Mouse (Mus musculus) megakaryocyte progenitor cell, adult 5-6 weeks (primary cell): Measurements from ENCODE around the gene Rps28. TPM values are rescaled to one million over a fixed set of nuclear protein-coding genes. Genes with fewer than 3 reads are reported as not detected.

ENCODE experiments used
- ATAC-seq: replicated peaks from 2 replicates; pipeline ENCODE4 v1.8.0; 2016; ENCODE audit warnings: mild to moderate bottlenecking, moderate TSS enrichment, inconsistent platforms; ENCODE audit not compliant: poor library complexity
- total RNA-seq, 2 experiments: library from RNA; stranded (forward) in 1 of 2; stranded (reverse) in 1 of 2; fragments of 157-497, 149-512 nt in 1 of 2; fragments of 200-1000 nt in 1 of 2; gene quantifications; 2 replicates each; pipeline versions ENCODE4 v1.2.3 to v1.2.4; 2015 to 2017

Gene Rps28
- total RNA-seq, 2 experiments from 2014 or later = 1,209 to 3,173 TPM

DNA sequence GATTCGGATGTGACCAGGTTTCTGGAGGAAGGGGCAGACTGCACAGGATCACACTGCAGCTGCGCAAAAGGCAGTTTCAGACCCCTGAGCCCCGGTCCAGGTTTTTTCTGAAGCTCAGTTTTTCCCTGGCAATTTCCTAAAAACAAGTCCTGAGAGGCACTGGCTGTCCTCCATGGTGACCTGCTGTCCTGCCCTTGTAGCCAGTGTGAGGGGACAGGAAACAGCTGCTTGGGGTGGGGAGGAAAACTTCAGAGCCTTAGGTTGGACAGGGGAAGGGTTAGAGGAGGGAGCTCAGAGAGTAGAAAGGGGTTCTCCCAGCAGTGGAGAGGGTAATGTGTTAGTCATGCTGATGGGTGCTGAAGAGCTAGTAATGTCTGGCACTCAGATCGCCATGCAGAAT, 11.4 kb downstream of the Rps28 start:
- no peak for ATAC-seq

- no peak for ATAC-seq
Measured at GRCm38 (mm10) chr17:33812475-33812874, 11.9 kb downstream of the Rps28 start.

- no peak for ATAC-seq
Measured at GRCm38 (mm10) chr17:33811142-33811516, 13.2 kb downstream of the Rps28 start.

DNA sequence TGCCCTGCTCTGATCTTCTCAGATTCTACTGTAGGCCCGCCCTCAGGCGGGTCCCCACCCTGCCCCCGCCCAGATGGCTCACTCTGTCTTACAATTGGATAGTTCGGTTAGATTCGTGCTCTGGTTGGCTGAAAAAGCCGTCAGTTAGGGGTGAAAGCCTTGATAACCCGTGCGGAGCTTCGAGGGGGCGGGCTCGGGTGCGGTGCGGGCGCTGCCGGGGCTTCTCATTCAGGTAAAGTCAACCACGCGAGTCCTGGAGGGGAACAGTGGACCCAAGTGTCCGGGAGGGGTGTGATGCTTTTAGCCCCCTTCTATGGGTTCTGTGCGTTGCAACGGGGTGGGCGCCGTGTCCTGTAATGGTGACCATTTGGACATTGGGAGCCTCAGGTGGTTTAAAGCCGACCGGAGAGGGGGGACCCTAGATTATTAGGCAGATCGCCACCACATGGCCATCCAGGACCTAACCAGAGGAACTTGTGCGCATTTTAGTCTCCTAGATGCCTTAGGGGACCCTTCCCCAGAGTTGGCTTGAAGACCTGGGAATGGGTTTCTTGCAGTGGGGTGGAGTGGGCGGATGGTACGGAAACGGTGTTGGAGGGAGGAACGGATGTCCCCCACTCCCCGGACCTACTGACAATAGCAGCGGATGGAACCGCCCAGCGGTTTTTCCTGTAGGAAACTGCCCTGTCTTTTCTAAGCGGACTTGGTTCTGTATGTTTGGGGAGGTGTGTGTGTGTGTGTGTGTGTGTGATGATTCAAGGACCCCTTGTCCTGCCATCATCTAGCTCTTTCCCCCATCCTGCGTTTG, 13.8 kb downstream of the Rps28 start, which contains the start of gene Kank3:
Gene Kank3 (plus strand): TSS at position 186 of the 808 bp plus-strand sequence.
- ATAC-seq = peak; percentile 99

DNA sequence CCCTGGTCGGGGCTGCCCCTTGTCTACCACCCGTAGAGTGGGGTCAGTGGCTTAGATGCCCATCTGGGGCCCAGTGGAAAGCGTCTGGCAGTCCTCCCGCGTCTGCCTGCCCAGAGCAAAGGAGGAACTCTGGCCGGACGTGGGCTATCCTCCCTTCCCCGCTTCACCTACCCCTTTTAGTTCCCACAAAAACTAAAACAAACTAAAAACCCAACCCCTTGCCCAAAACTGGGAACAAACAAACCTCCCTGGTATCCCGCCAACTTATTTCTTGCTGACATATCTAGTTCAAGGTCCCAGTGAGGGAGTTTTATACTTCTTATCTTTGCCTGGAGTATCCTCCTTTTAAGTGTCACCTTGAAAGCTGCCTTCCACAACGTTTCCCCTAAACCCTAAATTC, 16.2 kb downstream of the Rps28 start:
- no peak for ATAC-seq

- no peak for ATAC-seq
Measured at GRCm38 (mm10) chr17:33807181-33807888, 17.0 kb downstream of the Rps28 start.

DNA sequence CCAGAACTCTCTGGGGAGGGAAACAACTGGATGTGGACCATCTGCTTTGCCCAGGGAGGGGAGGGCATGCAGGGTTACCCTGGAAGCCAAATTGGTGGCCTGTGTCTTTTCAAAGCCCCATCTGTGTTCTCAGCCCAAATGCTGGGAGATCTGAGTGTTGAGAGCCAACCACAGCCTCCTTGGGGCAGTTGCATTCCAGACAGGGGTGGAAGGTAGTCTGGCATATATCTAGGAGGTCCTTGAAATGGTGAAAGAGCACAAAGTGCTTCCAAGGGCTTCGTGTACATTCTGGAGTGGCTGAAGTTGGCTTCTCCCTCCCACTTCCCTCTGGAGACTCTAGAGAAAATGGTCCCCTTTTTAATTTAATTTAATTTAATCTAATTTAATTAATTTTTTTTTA, 19.6 kb downstream of the Rps28 start:
- no peak for ATAC-seq

- ATAC-seq = peak; percentile 61
Measured at GRCm38 (mm10) chr17:33804205-33804604, 20.2 kb downstream of the Rps28 start.

DNA sequence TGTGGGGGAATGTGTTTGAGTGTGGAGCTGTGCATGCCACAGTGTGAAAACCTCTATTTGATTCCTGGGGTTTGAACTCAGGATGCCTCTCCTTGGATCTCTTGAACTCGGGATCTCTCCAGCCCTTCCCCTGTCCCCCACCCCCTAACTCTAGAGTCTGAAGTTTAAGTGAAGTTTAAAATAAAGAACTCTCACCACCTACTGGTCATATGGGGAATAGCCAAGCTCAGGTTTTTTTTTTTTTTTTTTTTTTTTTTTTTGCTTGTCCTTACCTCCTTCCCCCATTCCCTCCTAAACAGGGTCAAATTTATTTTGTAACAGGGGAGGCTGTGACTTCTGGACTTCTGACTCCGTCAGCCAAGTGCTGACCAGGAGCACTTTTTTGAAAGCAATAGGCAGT, 22.1 kb downstream of the Rps28 start:
- ATAC-seq = peak; percentile 54

GRCm38 (mm10) chr17:33799277-33799676, 25.1 kb downstream of the Rps28 start:
- ATAC-seq = 0 out of 2 replicates have a peak, but pooled peaks have one; percentile 39

DNA sequence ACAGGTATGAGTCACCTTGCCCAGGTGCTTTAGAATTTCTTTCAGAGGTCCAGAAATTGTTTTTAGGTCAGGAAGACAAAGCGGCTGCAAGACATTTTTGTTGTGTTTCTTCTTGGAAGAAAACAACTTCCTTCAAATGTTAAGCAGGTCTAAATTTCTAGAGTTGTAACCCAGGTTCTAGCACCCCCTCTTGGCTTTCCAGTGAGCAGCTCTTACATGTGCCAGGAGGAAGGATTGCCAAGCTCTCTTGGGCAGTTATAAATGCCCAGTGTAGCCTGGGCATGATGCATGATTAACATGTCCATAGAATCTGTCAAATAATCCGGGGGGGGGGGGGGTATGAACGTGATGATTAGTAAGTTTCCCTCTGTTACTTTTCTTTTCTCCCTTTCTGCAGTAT, 26.1 kb downstream of the Rps28 start:
- no peak for ATAC-seq

DNA sequence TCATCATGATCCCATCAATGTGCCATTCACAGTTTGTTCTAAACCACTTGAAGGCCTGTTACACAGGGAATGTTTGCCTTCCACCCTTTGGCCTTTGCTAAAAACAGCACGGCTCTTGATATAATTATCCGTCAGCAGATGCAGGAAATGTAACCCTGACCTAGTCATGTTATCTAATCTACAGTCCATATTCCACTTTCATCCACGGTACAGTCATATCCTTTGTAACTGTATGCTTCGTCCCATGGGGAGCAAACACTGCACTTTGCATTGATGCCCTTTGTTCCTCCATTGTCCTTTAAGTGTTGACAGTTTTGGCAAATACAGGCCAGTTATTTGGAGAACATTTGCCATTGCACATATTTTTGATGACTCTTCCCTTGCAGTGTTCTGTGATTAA, 35.6 kb downstream of the Rps28 start:
- ATAC-seq = no peak

- ATAC-seq = no peak
Measured at GRCm38 (mm10) chr17:33786375-33786774, 38.0 kb downstream of the Rps28 start.

GRCm38 (mm10) chr17:33784939-33785338, 39.4 kb downstream of the Rps28 start:
- no peak for ATAC-seq

DNA sequence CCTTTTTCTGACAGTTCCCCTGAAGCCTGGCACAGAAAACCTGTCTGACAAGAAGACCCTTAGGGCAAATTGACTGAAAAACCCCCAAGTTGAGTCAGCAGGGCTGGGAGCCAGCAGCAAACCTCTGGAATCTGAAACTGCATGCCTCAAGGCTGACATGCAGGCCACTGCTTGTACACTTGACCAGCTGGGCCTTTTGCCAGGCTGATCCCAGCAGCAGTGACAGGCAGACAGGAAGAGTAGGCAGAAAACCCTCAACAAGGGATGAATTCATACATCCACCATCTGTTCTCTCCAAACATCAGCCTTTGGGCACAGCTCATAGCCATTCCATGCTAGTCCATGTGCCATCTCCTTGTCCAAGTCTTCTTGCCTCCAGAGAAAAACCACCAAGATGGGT, 41.0 kb downstream of the Rps28 start:
- ATAC-seq = no peak

GRCm38 (mm10) chr17:33782067-33782466, 42.3 kb downstream of the Rps28 start:
- no peak for ATAC-seq

DNA sequence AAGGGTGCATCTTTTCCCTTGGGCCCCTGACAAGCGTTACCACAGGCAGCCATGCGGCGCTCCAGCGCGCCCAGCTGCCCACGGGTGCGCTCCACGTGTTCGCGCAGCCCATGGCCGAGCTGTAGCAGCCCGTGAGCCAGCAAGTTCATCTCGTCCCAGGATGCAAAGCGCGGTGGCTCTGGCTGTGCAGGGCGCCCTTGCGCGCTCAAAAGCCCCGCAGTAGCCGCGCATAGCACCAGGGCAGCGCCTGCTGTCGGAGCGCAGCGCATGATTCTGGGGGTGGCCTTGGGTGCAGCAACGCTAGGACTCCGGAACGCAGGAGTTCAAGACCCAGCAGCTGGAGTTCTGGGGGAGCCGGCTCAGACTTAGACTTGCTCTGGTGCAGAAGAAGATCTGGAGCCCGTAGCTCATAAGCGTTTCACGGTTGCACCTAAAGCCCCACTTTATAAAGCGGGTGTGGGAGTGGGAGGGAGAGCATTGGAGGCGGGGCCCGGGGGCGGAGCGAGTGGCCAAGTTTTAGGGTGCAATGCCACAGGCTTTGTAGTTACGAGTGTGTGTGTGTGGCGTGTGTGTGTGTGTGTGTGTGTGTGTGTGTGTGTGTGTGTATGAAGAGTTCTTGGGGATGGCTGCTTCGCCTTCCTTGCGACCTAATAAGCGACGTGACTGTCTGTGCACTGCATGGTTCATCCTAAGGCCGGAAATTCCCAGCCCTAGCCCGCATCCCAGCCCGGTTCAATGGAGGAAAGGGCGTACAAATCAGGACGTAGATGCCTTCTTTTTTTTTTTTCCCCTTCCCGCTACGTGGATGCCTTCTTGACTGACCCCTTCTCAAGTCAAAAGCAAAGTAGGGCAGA, 43.0 kb downstream of the Rps28 start, which contains the start of gene Angptl4:
Gene Angptl4 (minus strand): TSS at position 707 of the 854 bp plus-strand sequence.
- peak; percentile 89 for ATAC-seq

DNA sequence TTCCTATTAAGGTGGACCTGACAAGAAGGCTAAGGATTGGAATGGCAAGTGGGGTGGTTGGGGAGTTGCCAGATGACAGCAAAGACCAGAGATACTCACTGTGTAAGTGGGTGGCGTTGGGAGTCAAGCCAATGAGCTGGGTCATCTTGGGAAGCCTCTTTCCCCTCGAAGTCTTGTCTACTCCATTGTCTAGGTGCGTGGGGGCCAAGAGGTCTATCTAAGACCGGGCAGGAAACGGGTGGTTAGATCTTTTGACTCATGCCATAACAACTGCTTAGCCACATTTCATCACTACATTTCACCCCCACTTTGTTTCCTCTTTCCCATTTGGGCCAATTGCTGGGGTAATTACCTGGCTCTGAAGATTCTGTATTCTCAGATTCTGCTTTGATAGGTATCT, 43.9 kb downstream of the Rps28 start:
- ATAC-seq = peak; percentile 55

- ATAC-seq = no peak
Measured at GRCm38 (mm10) chr17:33779967-33780295, 44.4 kb downstream of the Rps28 start.

GRCm38 (mm10) chr17:33779271-33779966, 44.9 kb downstream of the Rps28 start:
- no peak for ATAC-seq

DNA sequence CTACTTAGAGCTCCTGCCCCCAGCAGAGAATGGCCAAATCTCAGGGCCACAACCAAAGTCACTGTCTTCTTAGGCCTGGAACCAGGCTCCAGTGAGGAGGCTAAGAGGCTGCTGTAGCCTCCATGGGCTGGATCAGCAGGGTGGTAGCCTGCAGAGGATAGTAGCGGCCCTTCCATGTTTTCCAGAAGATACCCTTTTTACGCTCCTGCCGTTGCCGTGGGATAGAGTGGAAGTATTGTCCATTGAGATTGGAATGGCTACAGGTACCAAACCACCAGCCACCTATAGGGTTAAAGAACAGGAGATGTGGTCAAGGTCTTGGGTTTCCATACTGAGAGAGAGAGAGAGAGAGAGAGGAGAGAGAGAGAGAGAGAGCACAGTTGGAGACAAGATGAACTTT, 49.1 kb downstream of the Rps28 start:
- no peak for ATAC-seq
